Mouse (Mus musculus) kidney, postnatal 0 days (tissue): Measurements from ENCODE around the gene Mfng. TPM values are rescaled to one million over a fixed set of nuclear protein-coding genes. Genes with fewer than 3 reads are reported as not detected.

Experiments
- ATAC-seq: fragments of 200-750 bp; cut with Nextera tagmentation; replicated peaks from 2 replicates; pipeline ENCODE4 v1.8.0; 2017; ENCODE audit warnings: low read depth, moderate number of reproducible peaks, moderate TSS enrichment, moderate library complexity; ENCODE audit not compliant: low FRiP score
- DNase-seq: peaks from one replicate; pipeline ENCODE4 v3.0.0-alpha.2; 2016; ENCODE audit warnings: low spot score
- H3K27ac ChIP-seq: fragments of 300-500 bp; sonication (generic); 2 replicates; pipeline ENCODE4 v1.5.1; 2014; ENCODE audit warnings: mild to moderate bottlenecking
- H3K27me3 ChIP-seq: fragments of 300-500 bp; sonication (generic); 2 replicates; pipeline ENCODE4 v1.6.1; 2014; ENCODE audit warnings: low read length, mixed read lengths; ENCODE audit not compliant: insufficient read depth
- H3K36me3 ChIP-seq: fragments of 300-500 bp; sonication (generic); 2 replicates; pipeline ENCODE4 v1.6.1; 2014; ENCODE audit warnings: low read length, mixed read lengths; ENCODE audit not compliant: insufficient read depth
- H3K4me1 ChIP-seq: fragments of 300-500 bp; sonication (generic); replicated peaks from 2 replicates; pipeline ENCODE4 v1.6.1; 2014; ENCODE audit warnings: antibody characterized with exemption, low read length, mixed read lengths; ENCODE audit not compliant: insufficient read depth
- H3K4me2 ChIP-seq: fragments of 300-500 bp; sonication (generic); 2 replicates; pipeline ENCODE4 v1.6.1; 2014; ENCODE audit warnings: mild to moderate bottlenecking, low read length, moderate library complexity, mixed read lengths
- H3K4me3 ChIP-seq: fragments of 300-500 bp; sonication (generic); replicated peaks from 2 replicates; pipeline ENCODE4 v1.5.1; 2014; ENCODE audit warnings: low read depth, low read length
- H3K9ac ChIP-seq: fragments of 300-500 bp; sonication (generic); 2 replicates; pipeline ENCODE4 v1.6.1; 2014; ENCODE audit warnings: low read depth, low read length
- H3K9me3 ChIP-seq: fragments of 300-500 bp; sonication (generic); replicated peaks from 2 replicates; pipeline ENCODE4 v1.6.1; 2016; ENCODE audit warnings: low read length, inconsistent platforms, mixed read lengths
- CTCF ChIP-seq: IDR thresholded peaks from 2 replicates; pipeline ENCODE4 v1.5.1; 2016; ENCODE audit warnings: antibody characterized with exemption, low read depth, mild to moderate bottlenecking, moderate library complexity
- WGBS: fragments of 180-500 bp; shearing (Covaris S2); extraction: QIAGEN DNeasy Blood & Tissue Kit; methylation state at CpG from one replicate; pipeline ENCODE4 v1.1.7; 2014; 5-methylcytosine and 5-hydroxymethylcytosine counted together
- polyA plus RNA-seq: library from polyadenylated mRNA; unstranded; fragments of >200 nt; fragmentation: Nextera tagmentation; extraction: Ambion mirVana; gene quantifications from 2 replicates; pipeline ENCODE4 v1.2.1, GENCODE M21; 2015

The Mfng gene
- polyA plus RNA-seq, 1 experiment from 2014 or later: 18.9 TPM

- Histone ChIP-seq H3K36me3 (no peaks in the 10 kb centered on the region), H3K27me3 (no peaks in the 10 kb centered on the region), H3K27ac (no peak overlapping the region), H3K4me1 (peaks cover 14% of the 10 kb centered on the region; the same call in 1 of the 2 replicates), H3K4me3 (no peak overlapping the region), H3K9me3 (no peaks in the 10 kb centered on the region), H3K9ac (no peak overlapping the region), H3K4me2 (no peak overlapping the region)
- ATAC-seq (no peak), DNase-seq (no peak)
- TF ChIP-seq CTCF: no peak
- WGBS: 96% methylated on average over 2 of the region's 2 CpGs
Measured at GRCm38 (mm10) chr15:78808980-78809379, 35.7 kb upstream of the Mfng start.

GRCm38 (mm10) chr15:78807141-78807540, 33.9 kb upstream of the Mfng start:
- no peak for TF ChIP-seq CTCF
- H3K27me3 ChIP-seq: no peaks in the 10 kb centered on the region
- H3K9me3 ChIP-seq: no peaks in the 10 kb centered on the region
- peak overlapping the region; percentile 19; the same call in 1 of the 2 replicates for H3K27ac ChIP-seq
- H3K4me2 ChIP-seq: no peak overlapping the region
- DNase-seq (no peak), ATAC-seq (no peak)
- peaks cover 17% of the 10 kb centered on the region; the same call in 1 of the 2 replicates for H3K4me1 ChIP-seq
- H3K36me3 ChIP-seq: no peaks in the 10 kb centered on the region
- no peak overlapping the region for H3K4me3 ChIP-seq
- 69% methylated on average over 3 of the region's 3 CpGs for WGBS
- H3K9ac ChIP-seq: no peak overlapping the region

GRCm38 (mm10) chr15:78806614-78807013, 33.3 kb upstream of the Mfng start:
- H3K27me3 ChIP-seq: no peaks in the 10 kb centered on the region
- ATAC-seq (no peak), DNase-seq (no peak)
- no peak overlapping the region for H3K4me3 ChIP-seq
- peaks cover 17% of the 10 kb centered on the region; the same call in 1 of the 2 replicates for H3K4me1 ChIP-seq
- H3K36me3 ChIP-seq: no peaks in the 10 kb centered on the region
- H3K9me3 ChIP-seq: no peaks in the 10 kb centered on the region
- TF ChIP-seq CTCF: no peak
- H3K4me2 ChIP-seq: no peak overlapping the region
- WGBS: 42% methylated on average over 2 of the region's 2 CpGs
- H3K9ac ChIP-seq: no peak overlapping the region
- H3K27ac ChIP-seq: no peak overlapping the region

- Histone ChIP-seq H3K27me3 (peaks cover under 1% of the 10 kb centered on the region; the same call in 1 of the 2 replicates), H3K4me3 (no peak overlapping the region), H3K36me3 (no peaks in the 10 kb centered on the region), H3K4me1 (peaks cover 17% of the 10 kb centered on the region; the same call in 1 of the 2 replicates), H3K4me2 (no peak overlapping the region), H3K27ac (no peak overlapping the region), H3K9me3 (no peaks in the 10 kb centered on the region), H3K9ac (no peak overlapping the region)
- no peak for DNase-seq
- WGBS: 66% methylated on average over 2 of the region's 2 CpGs
- TF ChIP-seq CTCF: no peak
- no peak for ATAC-seq
Measured at GRCm38 (mm10) chr15:78805351-78805750, 32.1 kb upstream of the Mfng start.

GRCm38 (mm10) chr15:78804326-78804725, 31.1 kb upstream of the Mfng start:
- Histone ChIP-seq H3K4me3 (no peak overlapping the region), H3K9me3 (no peaks in the 10 kb centered on the region), H3K9ac (no peak overlapping the region), H3K4me1 (peaks cover 17% of the 10 kb centered on the region; the same call in 1 of the 2 replicates), H3K27ac (peak overlapping the region; percentile 89), H3K27me3 (peaks cover 5% of the 10 kb centered on the region; the same call in 1 of the 2 replicates), H3K36me3 (no peaks in the 10 kb centered on the region), H3K4me2 (no peak overlapping the region)
- DNase-seq (peak; percentile 41), ATAC-seq (no peak)
- no peak for TF ChIP-seq CTCF
- WGBS: 8% methylated on average over 6 of the region's 6 CpGs

GRCm38 (mm10) chr15:78803499-78803900, 30.2 kb upstream of the Mfng start:
- peak; percentile 18 for ATAC-seq
- Histone ChIP-seq H3K9me3 (no peaks in the 10 kb centered on the region), H3K4me2 (peak overlapping the region; percentile 96), H3K4me1 (peaks cover 21% of the 10 kb centered on the region; the same call in 1 of the 2 replicates), H3K27ac (peak overlapping the region; percentile 89), H3K9ac (no peak overlapping the region), H3K27me3 (peaks cover 5% of the 10 kb centered on the region; the same call in 1 of the 2 replicates), H3K36me3 (no peaks in the 10 kb centered on the region), H3K4me3 (no peak overlapping the region)
- no peak for TF ChIP-seq CTCF
- DNase-seq: peak; percentile 37
- 6% methylated on average over 8 of the region's 8 CpGs for WGBS
